Mouse (Mus musculus) left cerebral cortex, adult 11 months (tissue): ENCODE results near the gene Qpctl.
A peak's percentile ranks its signal among the peaks of the same experiment; 100 is the strongest.

ENCODE experiments used
- DNase-seq: peaks from one replicate; pipeline ENCODE4 v3.0.0; 2022; ENCODE audit warnings: low spot score

Gene Qpctl

GRCm38 (mm10) chr7:19148875-19149541 is at the start of gene Qpctl:
Gene Qpctl (minus strand): TSS chr7:19149291.
- DNase-seq = peak; percentile 98

- DNase-seq = no peak
Measured at GRCm38 (mm10) chr7:19197985-19198384, 48.9 kb upstream of the Qpctl start.

- DNase-seq = no peak
Measured at GRCm38 (mm10) chr7:19196676-19197075, 47.6 kb upstream of the Qpctl start.

GRCm38 (mm10) chr7:19194676-19195075 is 45.6 kb upstream of the Qpctl start:
- no peak for DNase-seq

GRCm38 (mm10) chr7:19184758-19185157 is 35.7 kb upstream of the Qpctl start:
- no peak for DNase-seq

- DNase-seq = no peak
Measured at GRCm38 (mm10) chr7:19184250-19184649, 35.2 kb upstream of the Qpctl start.

GRCm38 (mm10) chr7:19180862-19181429 is 31.9 kb upstream of the Qpctl start:
- no peak for DNase-seq

GRCm38 (mm10) chr7:19179936-19180335 is 30.8 kb upstream of the Qpctl start:
- DNase-seq = no peak

- no peak for DNase-seq
Measured at GRCm38 (mm10) chr7:19179173-19179572, 30.1 kb upstream of the Qpctl start.

- DNase-seq = peak; percentile 75
Measured at GRCm38 (mm10) chr7:19178443-19179092, 29.5 kb upstream of the Qpctl start.

- DNase-seq = no peak
Measured at GRCm38 (mm10) chr7:19178035-19178434, 28.9 kb upstream of the Qpctl start.

GRCm38 (mm10) chr7:19177216-19177615 is 28.1 kb upstream of the Qpctl start:
- no peak for DNase-seq

GRCm38 (mm10) chr7:19176516-19176947 is 27.4 kb upstream of the Qpctl start:
- no peak for DNase-seq

- DNase-seq = peak; percentile 88
Measured at GRCm38 (mm10) chr7:19175708-19176515, 26.8 kb upstream of the Qpctl start, which contains the start of gene Eml2. Gene Eml2 (plus strand): TSS chr7:19176421.

GRCm38 (mm10) chr7:19172874-19173273 is 23.8 kb upstream of the Qpctl start:
- no peak for DNase-seq

GRCm38 (mm10) chr7:19171831-19172230 is 22.7 kb upstream of the Qpctl start:
- DNase-seq = no peak

- no peak for DNase-seq
Measured at GRCm38 (mm10) chr7:19170142-19170541, 21.1 kb upstream of the Qpctl start.

GRCm38 (mm10) chr7:19169506-19169905 is 20.4 kb upstream of the Qpctl start:
- DNase-seq = no peak

GRCm38 (mm10) chr7:19166990-19167389 is 17.9 kb upstream of the Qpctl start:
- DNase-seq = no peak

GRCm38 (mm10) chr7:19165656-19166423 is 16.7 kb upstream of the Qpctl start, which contains the start of gene Gipr:
Gene Gipr (minus strand): TSS chr7:19166127.
- DNase-seq = no peak

GRCm38 (mm10) chr7:19164978-19165377 is 15.9 kb upstream of the Qpctl start:
- DNase-seq = no peak

GRCm38 (mm10) chr7:19164189-19164588 is 15.1 kb upstream of the Qpctl start:
- DNase-seq = no peak
